ENCODE assay signal across 22 mouse cellular contexts in genomic region chr2:5599713-5600112, GRCm38 (mm10).
"Had no signal": no experiment of that assay in that cellular context is flagged by ENCODE, and none has a peak within 500 bp of the region (broad histone marks: within the 10 kb centered on the region; RNA-seq: fewer than 3 reads in every experiment).

No protein-coding gene starts in this region.

- H3K9me3 ChIP-seq: kidney, embryonic 15.5 days; limb, embryonic 10.5 days; limb, embryonic 13.5 days; liver, embryonic 13.5 days; megakaryocyte, embryonic 14.5 days; midbrain, embryonic 10.5 days; midbrain, embryonic 13.5 days; neural tube, embryonic 13.5 days had no signal

- ATAC-seq: lung, postnatal 0 days; midbrain, embryonic 13.5 days; midbrain, embryonic 16.5 days had no signal

- H3K9ac ChIP-seq: kidney, embryonic 15.5 days; limb, embryonic 13.5 days; liver, embryonic 13.5 days; lung, embryonic 14.5 days; midbrain, embryonic 13.5 days; neural tube, embryonic 13.5 days had no signal

- DNase-seq: kidney, adult 11 months; kidney, adult 8-10 months; kidney, postnatal 14 days; kidney, postnatal 4 days; liver, embryonic 13.5 days; lung, embryonic 14.5 days; retina, postnatal 1 day; right cerebral cortex, postnatal 25 days; thymus, adult 18-20 months; thymus, postnatal 14 days; thymus, postnatal 4 days had no signal

- H3K36me3 ChIP-seq: kidney, embryonic 15.5 days; limb, embryonic 10.5 days; limb, embryonic 13.5 days; liver, embryonic 13.5 days; midbrain, embryonic 10.5 days; midbrain, embryonic 13.5 days; neural tube, embryonic 13.5 days had no signal

- H3K27me3 ChIP-seq: kidney, embryonic 15.5 days; limb, embryonic 13.5 days; liver, embryonic 13.5 days; midbrain, embryonic 13.5 days; neural tube, embryonic 13.5 days had no signal

- H3K4me2 ChIP-seq: kidney, embryonic 15.5 days; limb, embryonic 13.5 days; liver, embryonic 13.5 days; lung, embryonic 14.5 days; midbrain, embryonic 13.5 days; neural tube, embryonic 13.5 days had no signal

- H3K27ac ChIP-seq: kidney, embryonic 15.5 days; limb, embryonic 10.5 days; limb, embryonic 13.5 days; liver, embryonic 13.5 days; macrophage; midbrain, embryonic 10.5 days; midbrain, embryonic 13.5 days; neural tube, embryonic 13.5 days had no signal

- H3K4me3 ChIP-seq: kidney, embryonic 15.5 days; limb, embryonic 10.5 days; limb, embryonic 13.5 days; liver, embryonic 13.5 days; megakaryocyte, embryonic 14.5 days; midbrain, embryonic 10.5 days; midbrain, embryonic 13.5 days; myocyte; neural tube, embryonic 13.5 days had no signal
